Mouse (Mus musculus): ENCODE measurements around the gene Utp14b.
A peak's percentile ranks its signal among the peaks of the same experiment; 100 is the strongest.

Utp14b gene

GRCm38 (mm10) chr1:78657671-78658440 lies at the start of gene Utp14b, which contains the start of gene Acsl3:
TSS of gene Utp14b (plus strand) at chr1:78658038.
TSS of gene Acsl3 (plus strand) at chr1:78657825.
- DNase-seq (ENCODE audit: extremely low read depth, low read depth, low spot score), result no peak

GRCm38 (mm10) chr1:78609134-78609907 lies 48.5 kb upstream of the Utp14b start:
- DNase-seq (ENCODE audit: extremely low read depth, low read depth, low spot score), result peak; percentile 86

GRCm38 (mm10) chr1:78611039-78611438 lies 46.8 kb upstream of the Utp14b start:
- DNase-seq (ENCODE audit: extremely low read depth, low read depth, low spot score), result no peak

- no peak for DNase-seq (ENCODE audit: extremely low read depth, low read depth, low spot score)
These were observed 44.9 kb upstream of the Utp14b start for GRCm38 (mm10) chr1:78612959-78613358.

- no peak for DNase-seq (ENCODE audit: extremely low read depth, low read depth, low spot score)
These were observed 33.5 kb upstream of the Utp14b start for GRCm38 (mm10) chr1:78624352-78624751.

GRCm38 (mm10) chr1:78634486-78634885 lies 23.4 kb upstream of the Utp14b start:
- no peak for DNase-seq (ENCODE audit: extremely low read depth, low read depth, low spot score)

- DNase-seq (ENCODE audit: extremely low read depth, low read depth, low spot score), result no peak
These were observed 17.0 kb upstream of the Utp14b start for GRCm38 (mm10) chr1:78640871-78641270.

- DNase-seq (ENCODE audit: extremely low read depth, low read depth, low spot score), result no peak
These were observed 16.0 kb upstream of the Utp14b start for GRCm38 (mm10) chr1:78641791-78642190.

GRCm38 (mm10) chr1:78642197-78642596 lies 15.6 kb upstream of the Utp14b start:
- DNase-seq (ENCODE audit: extremely low read depth, low read depth, low spot score), result no peak

GRCm38 (mm10) chr1:78647317-78647885 lies 10.4 kb upstream of the Utp14b start:
- no peak for DNase-seq (ENCODE audit: extremely low read depth, low read depth, low spot score)

- DNase-seq (ENCODE audit: extremely low read depth, low read depth, low spot score), result no peak
These were observed 8.4 kb upstream of the Utp14b start for GRCm38 (mm10) chr1:78649269-78650061.

GRCm38 (mm10) chr1:78656472-78656871 lies 1.4 kb upstream of the Utp14b start:
- peak; percentile 95 for DNase-seq (ENCODE audit: extremely low read depth, low read depth, low spot score)

GRCm38 (mm10) chr1:78657021-78657629 lies 713 bp upstream of the Utp14b start:
- no peak for DNase-seq (ENCODE audit: extremely low read depth, low read depth, low spot score)

GRCm38 (mm10) chr1:78658441-78659269 lies 817 bp downstream of the Utp14b start:
- no peak for DNase-seq (ENCODE audit: extremely low read depth, low read depth, low spot score)

- DNase-seq (ENCODE audit: extremely low read depth, low read depth, low spot score), result peak; percentile 83
These were observed 1.5 kb downstream of the Utp14b start for GRCm38 (mm10) chr1:78659270-78659823.

GRCm38 (mm10) chr1:78664326-78664725 lies 6.5 kb downstream of the Utp14b start:
- no peak for DNase-seq (ENCODE audit: extremely low read depth, low read depth, low spot score)

GRCm38 (mm10) chr1:78665954-78666499 lies 8.2 kb downstream of the Utp14b start:
- DNase-seq (ENCODE audit: extremely low read depth, low read depth, low spot score), result no peak

- no peak for DNase-seq (ENCODE audit: extremely low read depth, low read depth, low spot score)
These were observed 8.7 kb downstream of the Utp14b start for GRCm38 (mm10) chr1:78666585-78666984.

GRCm38 (mm10) chr1:78682291-78682690 lies 24.5 kb downstream of the Utp14b start:
- DNase-seq (ENCODE audit: extremely low read depth, low read depth, low spot score), result no peak

Measured in fat pad, adult 2 months (tissue).